Comparison of ENCODE assay signal across 8 mouse cellular contexts in genomic region chr11:85352539-85353380, GRCm38 (mm10). TPM values are rescaled to one million over a fixed set of nuclear protein-coding genes. Genes with fewer than 3 reads are reported as not detected.
A peak's percentile ranks its signal among the peaks of the same experiment; 100 is the strongest.
DNase-seq lines count a peak whose midpoint lies in the region; ATAC-seq lines count a peak whose summit lies in the region.

Gene Bcas3, plus strand, starts transcription at chr11:85353167.

- H3K9me3 ChIP-seq in hindbrain, embryonic 11.5 days (ENCODE audit: control insufficient read depth, low read length): no peaks in the 10 kb centered on the region

- H3K27me3 ChIP-seq in hindbrain, embryonic 11.5 days (ENCODE audit: control insufficient read depth, insufficient read depth, low read length): no peaks in the 10 kb centered on the region

- WGBS in hindbrain, embryonic 11.5 days: under 1% methylated on average over 47 of the region's 47 CpGs

- H3K9ac ChIP-seq in hindbrain, embryonic 11.5 days (ENCODE audit: low read depth, low read length): peak within 1 kb of the TSS; percentile 79

- peak; percentile 99 for DNase-seq in Muller cell, postnatal 12 days (ENCODE audit: inconsistent ontology term)
- peak; percentile 99 for DNase-seq in cerebellum, adult 9-11 months
- peak; percentile 98 to 99 for DNase-seq in frontal cortex, adult 2 months (ENCODE audit: extremely low spot score in 1 of 2, low spot score in 1 of 2)
- DNase-seq in hindbrain, embryonic 11.5 days (ENCODE audit: low spot score): peak; percentile 94
- peak; percentile 98 to 99 for DNase-seq in layer of hippocampus, postnatal 10 days (ENCODE audit: low spot score in 2 of 2)
- DNase-seq in lung, postnatal 10 days: peak; percentile 99
- DNase-seq in ovary, postnatal 36 days (ENCODE audit: low spot score): peak; percentile 98
- peak; percentile 98 for DNase-seq in thymus, postnatal 25 days

- H3K27ac ChIP-seq in hindbrain, embryonic 11.5 days (ENCODE audit: low read depth, low read length): no peak within 1 kb of the TSS

- H3K4me3 ChIP-seq in hindbrain, embryonic 11.5 days (ENCODE audit: low read depth, low read length): peak within 1 kb of the TSS; percentile 76

- H3K4me2 ChIP-seq in hindbrain, embryonic 11.5 days (replicated peaks; ENCODE audit: low read depth, low read length): peak within 1 kb of the TSS; percentile 81

- peak; percentile 99 for ATAC-seq in hindbrain, embryonic 11.5 days (ENCODE audit: low FRiP score)

- no peaks in the 10 kb centered on the region for H3K36me3 ChIP-seq in hindbrain, embryonic 11.5 days (ENCODE audit: control insufficient read depth, insufficient read depth, low read length)

- H3K4me1 ChIP-seq in hindbrain, embryonic 11.5 days (replicated peaks; ENCODE audit: control insufficient read depth, insufficient read depth, low read length): no peaks in the 10 kb centered on the region

RNA-seq across cellular contexts. Expression of gene Bcas3, which starts in this region (rescaled TPM):
- 47.9 and 56.4 TPM in 2 replicates for polyA plus RNA-seq in frontal cortex, adult 2 months (2012; rRNA removed)
- polyA plus RNA-seq in hindbrain, embryonic 11.5 days (2014; fragmentation: Nextera tagmentation; extraction: Ambion mirVana): 32.6 and 33.3 TPM in 2 replicates
- total RNA-seq in layer of hippocampus, postnatal 10 days (2021): 10 to 100 TPM; 45.0 to 48.8 TPM
